Mouse (Mus musculus): ENCODE measurements around the gene Tmc6.

Tmc6 gene

GRCm38 (mm10) chr11:117781199-117781821 lies 688 bp downstream of the Tmc6 start:
- DNase-seq (ENCODE audit: low read depth) = no peak

- peak; percentile 97 for DNase-seq (ENCODE audit: low read depth)
Measured at GRCm38 (mm10) chr11:117780582-117781111, 1.4 kb downstream of the Tmc6 start.

- no peak for DNase-seq (ENCODE audit: low read depth)
Measured at GRCm38 (mm10) chr11:117780199-117780515, 1.8 kb downstream of the Tmc6 start.

DNA sequence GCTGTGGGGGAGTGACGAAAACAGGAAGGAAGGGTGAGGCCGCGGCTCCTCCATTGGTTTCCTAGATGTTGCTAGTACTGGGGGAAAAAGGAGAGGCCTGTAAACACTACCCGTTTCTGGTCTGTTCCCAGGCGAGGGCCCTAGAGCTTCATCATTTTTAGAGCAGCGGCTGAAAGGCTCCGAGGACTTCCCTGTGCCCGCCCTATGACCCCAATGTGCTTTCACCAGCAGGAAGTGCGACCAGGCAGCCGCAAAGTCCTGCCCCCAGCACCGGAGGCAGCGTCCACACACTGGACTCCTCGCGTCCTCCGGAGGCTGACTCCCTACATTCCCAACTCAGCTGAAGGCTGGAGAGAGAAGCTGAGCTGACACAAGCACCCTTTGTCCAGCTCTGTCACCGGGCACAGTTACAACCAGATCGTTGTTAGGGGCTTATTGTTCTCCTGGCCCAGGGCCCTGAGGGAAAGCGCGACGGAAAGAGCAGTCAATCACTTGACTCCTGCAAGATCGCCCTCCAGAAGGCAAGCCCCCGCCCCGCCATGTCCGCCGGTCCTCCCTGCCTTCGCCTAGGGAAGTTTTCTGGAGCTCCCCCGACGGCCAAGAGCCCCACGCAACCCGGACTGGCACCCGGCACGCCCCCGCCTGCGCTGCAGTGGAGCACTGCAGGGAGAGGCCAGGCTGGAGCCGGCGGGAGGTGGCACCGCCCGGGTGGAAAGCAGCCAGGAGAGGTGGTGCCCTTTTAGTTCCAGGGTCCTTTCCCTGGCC lies 2.4 kb downstream of the Tmc6 start:
- DNase-seq (ENCODE audit: low read depth) = peak; percentile 49

- DNase-seq (ENCODE audit: low read depth) = no peak
Measured at GRCm38 (mm10) chr11:117778851-117779433, 3.1 kb downstream of the Tmc6 start.

- no peak for DNase-seq (ENCODE audit: low read depth)
Measured at GRCm38 (mm10) chr11:117778031-117778430, 4.0 kb downstream of the Tmc6 start.

DNA sequence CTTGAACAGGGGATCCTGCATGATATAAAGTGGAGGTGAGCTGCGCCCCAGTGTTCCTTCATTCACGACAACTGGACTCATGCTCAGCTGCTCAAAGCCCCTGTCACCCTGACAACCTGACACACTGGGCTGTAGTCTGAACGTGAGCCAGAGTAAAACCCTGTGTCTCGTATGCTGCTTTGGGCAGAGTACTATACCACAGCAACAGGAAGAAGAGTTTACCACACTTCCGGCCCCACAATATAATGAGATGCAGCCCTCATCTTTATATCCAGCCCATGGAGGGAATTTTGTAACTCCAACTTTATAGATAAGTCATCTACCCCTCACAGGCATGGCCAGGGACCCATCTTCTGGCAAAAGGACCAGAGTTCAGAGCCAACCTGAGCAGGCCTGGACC lies 4.9 kb downstream of the Tmc6 start:
- peak; percentile 78 for DNase-seq (ENCODE audit: low read depth)

DNA sequence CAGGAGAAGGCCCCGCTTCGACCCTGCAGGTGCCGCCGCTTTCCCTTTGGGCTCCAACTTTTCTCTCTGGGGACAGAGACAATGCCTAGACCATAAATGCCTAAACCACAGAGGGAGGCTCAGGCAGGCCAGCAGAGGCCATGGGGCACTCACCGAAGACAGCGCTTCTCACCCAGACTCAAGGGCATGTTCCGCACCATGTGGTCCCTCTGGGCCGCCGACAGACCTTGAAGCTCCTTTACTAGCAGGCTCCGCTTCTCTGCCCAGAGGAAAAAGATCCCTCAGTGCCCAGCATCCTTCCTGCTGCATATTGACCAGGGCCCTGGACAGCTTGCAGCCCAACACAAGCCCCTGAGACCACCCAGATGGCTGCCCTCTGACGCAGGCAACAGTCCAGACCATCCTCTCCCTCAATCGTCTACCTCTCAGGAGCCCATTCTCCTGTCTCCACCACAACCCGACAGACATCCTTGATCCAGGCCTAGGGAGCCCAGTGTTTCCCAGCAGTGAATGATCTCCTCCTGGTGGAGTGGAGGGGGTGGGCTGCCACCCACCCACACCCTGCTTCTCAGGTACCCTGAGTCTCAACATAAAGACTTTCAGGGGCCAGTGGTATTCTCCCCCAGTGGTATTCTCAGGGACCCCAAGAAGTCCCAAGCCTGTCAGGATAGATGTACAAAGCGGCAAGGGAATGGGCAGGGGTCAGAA lies 5.8 kb downstream of the Tmc6 start:
- DNase-seq (ENCODE audit: low read depth) = no peak

DNA sequence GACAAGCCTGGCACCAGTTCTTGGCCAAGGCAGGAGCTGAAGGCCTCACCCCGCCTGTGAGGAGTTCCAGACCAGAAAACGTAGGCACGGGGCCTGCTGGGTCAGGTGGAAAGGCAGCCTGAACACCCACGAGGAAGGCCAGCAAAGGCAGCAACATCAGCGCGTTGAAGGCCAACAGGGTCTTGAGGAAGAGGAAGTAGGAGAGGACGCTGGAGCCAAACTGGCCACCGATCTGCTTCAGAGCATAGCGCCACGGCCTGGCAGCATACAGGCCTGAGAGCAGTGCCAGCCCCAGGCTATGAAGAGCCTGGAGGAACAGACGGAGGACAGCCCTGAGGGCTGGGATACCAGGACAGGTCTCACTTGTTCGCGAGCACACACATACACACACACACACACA lies 6.5 kb downstream of the Tmc6 start:
- no peak for DNase-seq (ENCODE audit: low read depth)

DNA sequence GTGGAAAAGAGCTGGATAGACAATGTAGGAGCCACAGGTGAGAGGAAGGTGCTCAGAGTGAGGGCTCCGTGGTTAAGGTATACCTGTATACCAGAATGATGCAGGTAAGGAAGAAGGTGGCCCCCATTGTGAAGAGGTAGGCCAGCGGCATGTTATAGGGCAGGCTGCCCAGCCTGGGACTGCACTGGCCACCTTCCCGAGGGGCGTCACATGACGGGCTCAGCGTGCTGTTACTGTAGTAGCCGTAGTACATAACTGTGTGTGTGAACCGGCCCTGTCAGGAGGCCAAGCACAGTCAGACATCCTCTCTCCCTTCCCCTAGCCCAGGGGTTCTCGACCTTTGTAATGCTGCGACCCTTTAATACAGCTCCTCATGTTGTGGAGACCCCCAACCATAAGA lies 7.1 kb downstream of the Tmc6 start:
- DNase-seq (ENCODE audit: low read depth) = no peak

- DNase-seq (ENCODE audit: low read depth) = peak; percentile 43
Measured at GRCm38 (mm10) chr11:117772352-117772751, 9.6 kb downstream of the Tmc6 start.

GRCm38 (mm10) chr11:117770407-117770806 lies 11.6 kb downstream of the Tmc6 start:
- no peak for DNase-seq (ENCODE audit: low read depth)

DNA sequence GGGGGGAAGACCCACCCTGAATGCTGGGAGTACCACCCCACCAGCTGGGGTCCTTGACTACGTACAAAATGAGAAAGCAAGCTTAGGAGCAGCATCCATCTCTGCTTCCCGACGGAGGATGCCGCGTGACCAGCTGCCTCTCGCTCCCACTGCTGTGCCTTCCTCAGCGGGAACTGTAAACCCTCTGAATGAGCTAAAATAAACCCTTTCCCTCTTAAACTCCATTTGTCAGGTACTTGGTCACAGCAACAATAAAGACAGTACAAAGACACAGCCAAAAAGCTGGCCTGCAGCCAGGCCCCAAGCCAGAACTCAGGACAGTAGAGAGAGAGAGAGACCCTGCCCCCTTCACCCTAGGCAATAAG lies 12.3 kb downstream of the Tmc6 start:
- DNase-seq (ENCODE audit: low read depth) = no peak

GRCm38 (mm10) chr11:117768725-117769682 lies 13.0 kb downstream of the Tmc6 start:
- DNase-seq (ENCODE audit: low read depth) = no peak

DNA sequence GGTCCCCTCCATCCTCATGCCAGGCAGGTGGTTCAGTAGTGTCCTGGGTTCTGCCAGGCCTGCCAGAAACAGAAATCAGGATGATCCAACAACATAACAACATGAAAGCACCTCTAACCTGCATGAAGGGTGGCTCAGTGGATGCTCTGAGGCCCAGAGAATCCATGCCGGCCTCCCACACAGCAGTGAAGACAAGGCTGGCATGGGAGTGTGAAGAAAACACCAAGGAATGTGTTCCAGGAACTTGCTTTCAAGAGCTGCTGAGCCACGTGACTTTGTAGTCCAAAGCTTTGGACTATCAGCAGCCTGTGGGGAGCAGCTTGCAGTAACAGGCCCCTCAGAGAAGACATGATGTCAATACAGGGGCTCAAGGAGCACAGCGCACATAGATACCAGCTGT lies 15.7 kb downstream of the Tmc6 start:
- DNase-seq (ENCODE audit: low read depth) = no peak

- DNase-seq (ENCODE audit: low read depth) = no peak
Measured at GRCm38 (mm10) chr11:117765361-117765760, 16.6 kb downstream of the Tmc6 start.

GRCm38 (mm10) chr11:117764319-117764718 lies 17.7 kb downstream of the Tmc6 start:
- no peak for DNase-seq (ENCODE audit: low read depth)

- DNase-seq (ENCODE audit: low read depth) = no peak
Measured at GRCm38 (mm10) chr11:117762246-117762645, 19.8 kb downstream of the Tmc6 start.

- no peak for DNase-seq (ENCODE audit: low read depth)
Measured at GRCm38 (mm10) chr11:117761801-117762200, 20.2 kb downstream of the Tmc6 start.

DNA sequence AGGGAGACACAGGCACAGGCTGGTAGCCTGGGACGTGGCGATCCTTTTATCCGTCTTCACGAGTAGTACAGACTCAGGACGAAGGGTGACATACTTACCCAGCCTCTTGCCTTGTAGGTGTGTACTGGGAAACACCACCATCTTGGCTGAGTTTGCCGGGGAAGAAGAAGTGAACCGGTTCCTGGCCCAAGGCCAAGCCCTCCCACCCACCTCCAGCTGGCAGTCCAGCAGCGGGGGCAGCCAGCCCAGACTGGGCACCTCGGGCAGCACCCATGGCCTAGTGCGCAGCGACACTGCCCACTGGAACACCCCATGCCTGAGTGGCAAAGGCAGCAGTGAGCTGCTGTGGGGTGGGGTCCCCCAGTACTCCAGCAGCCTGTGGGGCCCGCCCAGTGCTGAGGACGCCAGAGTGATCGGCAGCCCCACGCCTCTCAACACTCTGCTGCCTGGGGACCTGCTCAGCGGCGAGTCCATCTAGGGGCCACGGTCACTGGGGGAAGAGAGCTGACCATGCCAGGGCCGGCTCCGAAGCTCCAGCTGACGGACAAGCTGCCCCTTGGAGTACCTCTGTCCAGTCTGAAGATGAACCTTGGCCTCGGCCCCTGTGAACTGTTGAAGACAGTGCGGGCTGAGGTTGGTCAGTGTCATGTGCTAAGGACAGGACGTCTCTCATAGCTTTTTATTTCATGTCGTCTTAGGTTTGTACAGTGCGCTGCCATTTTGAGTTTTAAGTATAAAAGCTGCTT lies 21.5 kb downstream of the Tmc6 start:
- DNase-seq (ENCODE audit: low read depth) = no peak

DNA sequence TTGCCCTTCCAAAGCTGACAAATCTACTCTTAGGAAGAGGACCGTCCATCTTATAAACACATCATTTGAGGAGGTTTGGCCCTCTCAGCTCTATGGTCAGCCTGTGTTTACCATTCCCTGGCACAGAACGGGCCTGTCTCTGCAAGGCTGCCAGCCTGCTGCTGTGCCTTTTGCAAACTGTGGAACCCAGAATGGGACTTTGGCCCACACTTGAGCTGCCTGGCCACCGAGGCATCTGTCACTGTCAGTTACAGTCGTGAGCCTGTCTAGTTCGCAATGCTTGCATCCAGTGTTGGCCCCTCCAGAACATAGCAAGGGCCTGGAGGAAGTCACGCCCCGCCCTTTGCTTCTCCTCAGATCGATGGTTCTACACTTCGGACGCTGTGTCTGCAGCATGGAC lies 22.7 kb downstream of the Tmc6 start:
- DNase-seq (ENCODE audit: low read depth) = no peak

Data from naive thymus-derived CD4-positive, alpha-beta T cell, adult 2 months (primary cell).